Mouse (Mus musculus) CH12.LX (cell line): ENCODE results near the gene Psap.

ENCODE experiments used
- CTCF ChIP-seq, 2 experiments: IDR thresholded peaks in 1 of 2; conservative IDR thresholded peaks in 1 of 2; 2 replicates each; pipeline ENCODE4 v1.5.1; 2011 to 2012; ENCODE audit warnings: low read depth in 2 of 2, low read length in 2 of 2, improper control_type of control experiment in 1 of 2, inconsistent platforms in 1 of 2, mild to moderate bottlenecking in 1 of 2, moderate library complexity in 1 of 2
- MAX ChIP-seq: IDR thresholded peaks from 2 replicates; pipeline ENCODE4 v1.6.1; 2011; ENCODE audit warnings: low read length, improper control_type of control experiment
- MAZ ChIP-seq: IDR thresholded peaks from 2 replicates; pipeline ENCODE4 v1.6.1; 2012; ENCODE audit warnings: low read depth, mild to moderate bottlenecking, inconsistent platforms, low read length, improper control_type of control experiment, moderate library complexity
- MXI1 ChIP-seq: IDR thresholded peaks from 2 replicates; pipeline ENCODE4 v1.6.1; 2011; ENCODE audit warnings: mild to moderate bottlenecking, low read depth, low read length, improper control_type of control experiment
- NELFE ChIP-seq: IDR thresholded peaks from 2 replicates; pipeline ENCODE4 v1.6.1; 2011; ENCODE audit warnings: low read depth, low read length, improper control_type of control experiment
- POLR2A ChIP-seq: IDR thresholded peaks from 2 replicates; pipeline ENCODE4 v1.6.1; 2011; ENCODE audit warnings: low read depth, mild to moderate bottlenecking, improper control_type of control experiment, low read length
- ZC3H11A ChIP-seq: IDR thresholded peaks from 2 replicates; pipeline ENCODE4 v1.6.1; 2012; ENCODE audit warnings: low read depth, mild to moderate bottlenecking, inconsistent platforms, low read length, improper control_type of control experiment
- ZNF384 ChIP-seq: IDR thresholded peaks from 2 replicates; pipeline ENCODE4 v1.6.1; 2012; ENCODE audit warnings: low read depth, low read length, improper control_type of control experiment, inconsistent platforms

DNA sequence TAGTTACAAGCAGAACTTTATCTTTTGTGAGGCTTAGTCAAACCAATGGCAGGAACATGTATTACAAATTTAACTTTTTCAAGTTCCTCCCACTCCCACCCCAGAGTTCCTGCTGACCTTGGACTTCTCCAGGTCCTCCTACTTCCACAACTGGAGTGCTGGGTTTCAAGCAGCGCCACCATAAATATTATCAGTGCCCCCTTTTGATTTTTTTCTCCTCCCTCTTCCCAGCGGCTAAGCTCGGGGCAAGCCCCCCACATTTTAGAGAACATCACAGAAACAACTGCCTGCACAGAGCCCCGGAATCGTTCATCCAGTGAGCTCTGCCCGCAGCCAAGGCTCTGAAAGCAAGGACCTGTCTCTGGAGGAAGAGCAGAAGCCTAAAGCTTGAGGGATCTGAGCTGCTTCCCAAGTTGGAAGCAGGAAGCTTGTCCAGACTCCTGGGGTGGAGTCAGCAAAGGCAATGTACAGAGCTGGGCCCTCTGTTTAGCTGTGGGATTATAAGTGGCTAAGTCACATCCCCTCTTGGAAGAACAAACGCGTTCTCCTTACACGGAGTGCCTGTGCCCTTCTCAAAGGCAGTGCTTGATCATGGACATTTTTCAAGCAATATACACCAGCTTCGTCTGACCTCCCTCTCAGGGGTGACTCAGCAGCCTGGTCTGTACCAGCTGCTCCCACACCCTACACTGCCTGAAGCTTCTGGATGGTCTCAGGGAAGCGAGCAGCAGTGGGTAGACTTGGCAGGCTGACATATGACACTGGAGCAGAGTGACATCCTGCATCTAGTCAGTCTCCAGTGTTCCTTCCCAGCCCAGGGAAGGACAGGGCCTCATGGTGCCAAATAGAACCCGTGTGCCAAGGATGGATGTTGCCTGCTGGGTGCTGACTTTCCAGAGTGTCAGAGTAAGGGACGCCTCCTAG lies 8.0 kb upstream of the Psap start:
- TF ChIP-seq MAX, result no peak
- no peak for TF ChIP-seq ZNF384
- TF ChIP-seq MXI1, result no peak
- no peak for TF ChIP-seq NELFE
- no peak for TF ChIP-seq MAZ
- TF ChIP-seq CTCF (conservative IDR thresholded peaks at IDR 0.05 in 1 of 2, IDR thresholded peaks at IDR 0.05 in 1 of 2; ENCODE audit: low read depth in 2 of 2, low read length in 2 of 2), result no peak
- no peak for TF ChIP-seq POLR2A
- no peak for TF ChIP-seq ZC3H11A
